Mouse (Mus musculus): ENCODE measurements around the gene Kif27. TPM values are rescaled to one million over a fixed set of nuclear protein-coding genes. Genes with fewer than 3 reads are reported as not detected.
"Not testable (repeated sequence)": the region's sequence is repeated elsewhere in the genome, so short reads cannot be mapped to it uniquely, and the experiment has no call there.

Gene Kif27
- total RNA-seq, 1 experiment from 2014 or later = not detected

- ATAC-seq (ENCODE audit: extremely low read depth, insufficient number of reproducible peaks, low FRiP score, poor library complexity, severe bottlenecking) = no peak
Observed at GRCm38 (mm10) chr13:58367641-58368040, 8.7 kb upstream of the Kif27 start.

GRCm38 (mm10) chr13:58366373-58366772, 7.5 kb upstream of the Kif27 start:
- no peak for ATAC-seq (ENCODE audit: extremely low read depth, insufficient number of reproducible peaks, low FRiP score, poor library complexity, severe bottlenecking)

GRCm38 (mm10) chr13:58365179-58365578, 6.3 kb upstream of the Kif27 start:
- not testable (repeated sequence) for ATAC-seq (ENCODE audit: extremely low read depth, insufficient number of reproducible peaks, low FRiP score, poor library complexity, severe bottlenecking)

GRCm38 (mm10) chr13:58364353-58365175, 5.6 kb upstream of the Kif27 start:
- no peak for ATAC-seq (ENCODE audit: extremely low read depth, insufficient number of reproducible peaks, low FRiP score, poor library complexity, severe bottlenecking)

- no peak for ATAC-seq (ENCODE audit: extremely low read depth, insufficient number of reproducible peaks, low FRiP score, poor library complexity, severe bottlenecking)
Observed at GRCm38 (mm10) chr13:58359304-58359653, 357 bp upstream of the Kif27 start.

- ATAC-seq (ENCODE audit: extremely low read depth, insufficient number of reproducible peaks, low FRiP score, poor library complexity, severe bottlenecking) = no peak
Observed at GRCm38 (mm10) chr13:58352996-58353395, 5.9 kb downstream of the Kif27 start.

- no peak for ATAC-seq (ENCODE audit: extremely low read depth, insufficient number of reproducible peaks, low FRiP score, poor library complexity, severe bottlenecking)
Observed at GRCm38 (mm10) chr13:58350606-58351005, 8.3 kb downstream of the Kif27 start.

- no peak for ATAC-seq (ENCODE audit: extremely low read depth, insufficient number of reproducible peaks, low FRiP score, poor library complexity, severe bottlenecking)
Observed at GRCm38 (mm10) chr13:58344505-58344904, 14.4 kb downstream of the Kif27 start.

GRCm38 (mm10) chr13:58337456-58337855, 21.5 kb downstream of the Kif27 start:
- no peak for ATAC-seq (ENCODE audit: extremely low read depth, insufficient number of reproducible peaks, low FRiP score, poor library complexity, severe bottlenecking)

GRCm38 (mm10) chr13:58334116-58334515, 24.8 kb downstream of the Kif27 start:
- ATAC-seq (ENCODE audit: extremely low read depth, insufficient number of reproducible peaks, low FRiP score, poor library complexity, severe bottlenecking) = no peak

- ATAC-seq (ENCODE audit: extremely low read depth, insufficient number of reproducible peaks, low FRiP score, poor library complexity, severe bottlenecking) = no peak
Observed at GRCm38 (mm10) chr13:58317768-58318167, 41.2 kb downstream of the Kif27 start.

GRCm38 (mm10) chr13:58314991-58315390, 43.9 kb downstream of the Kif27 start:
- no peak for ATAC-seq (ENCODE audit: extremely low read depth, insufficient number of reproducible peaks, low FRiP score, poor library complexity, severe bottlenecking)

GRCm38 (mm10) chr13:58313758-58314157, 45.2 kb downstream of the Kif27 start:
- ATAC-seq (ENCODE audit: extremely low read depth, insufficient number of reproducible peaks, low FRiP score, poor library complexity, severe bottlenecking) = no peak

- no peak for ATAC-seq (ENCODE audit: extremely low read depth, insufficient number of reproducible peaks, low FRiP score, poor library complexity, severe bottlenecking)
Observed at GRCm38 (mm10) chr13:58311351-58311750, 47.6 kb downstream of the Kif27 start.

GRCm38 (mm10) chr13:58309499-58309898, 49.4 kb downstream of the Kif27 start:
- ATAC-seq (ENCODE audit: extremely low read depth, insufficient number of reproducible peaks, low FRiP score, poor library complexity, severe bottlenecking) = no peak

GRCm38 (mm10) chr13:58307453-58307852, 51.5 kb downstream of the Kif27 start:
- no peak for ATAC-seq (ENCODE audit: extremely low read depth, insufficient number of reproducible peaks, low FRiP score, poor library complexity, severe bottlenecking)

- no peak for ATAC-seq (ENCODE audit: extremely low read depth, insufficient number of reproducible peaks, low FRiP score, poor library complexity, severe bottlenecking)
Observed at GRCm38 (mm10) chr13:58305230-58305629, 53.7 kb downstream of the Kif27 start.

GRCm38 (mm10) chr13:58302421-58303145, 56.3 kb downstream of the Kif27 start:
- ATAC-seq (ENCODE audit: extremely low read depth, insufficient number of reproducible peaks, low FRiP score, poor library complexity, severe bottlenecking) = no peak

GRCm38 (mm10) chr13:58301961-58302360, 57.0 kb downstream of the Kif27 start:
- no peak for ATAC-seq (ENCODE audit: extremely low read depth, insufficient number of reproducible peaks, low FRiP score, poor library complexity, severe bottlenecking)

- ATAC-seq (ENCODE audit: extremely low read depth, insufficient number of reproducible peaks, low FRiP score, poor library complexity, severe bottlenecking) = no peak
Observed at GRCm38 (mm10) chr13:58298756-58299155, 60.2 kb downstream of the Kif27 start.
